Mouse (Mus musculus) T-helper 17 cell (primary cell): ENCODE results near the gene 2310033P09Rik.

Experiments used
- in situ Hi-C, 2 experiments: fragments of 300-600 bp; cut with MboI, MseI; formaldehyde crosslinking; loops; 1 replicate in 1 of 2; 2 replicates in 1 of 2; pipeline ENCODE4 v1.15.1; 2025; ENCODE audit warnings: high pct_unique_total_duplicates in 2 of 2

The 2310033P09Rik gene

DNA sequence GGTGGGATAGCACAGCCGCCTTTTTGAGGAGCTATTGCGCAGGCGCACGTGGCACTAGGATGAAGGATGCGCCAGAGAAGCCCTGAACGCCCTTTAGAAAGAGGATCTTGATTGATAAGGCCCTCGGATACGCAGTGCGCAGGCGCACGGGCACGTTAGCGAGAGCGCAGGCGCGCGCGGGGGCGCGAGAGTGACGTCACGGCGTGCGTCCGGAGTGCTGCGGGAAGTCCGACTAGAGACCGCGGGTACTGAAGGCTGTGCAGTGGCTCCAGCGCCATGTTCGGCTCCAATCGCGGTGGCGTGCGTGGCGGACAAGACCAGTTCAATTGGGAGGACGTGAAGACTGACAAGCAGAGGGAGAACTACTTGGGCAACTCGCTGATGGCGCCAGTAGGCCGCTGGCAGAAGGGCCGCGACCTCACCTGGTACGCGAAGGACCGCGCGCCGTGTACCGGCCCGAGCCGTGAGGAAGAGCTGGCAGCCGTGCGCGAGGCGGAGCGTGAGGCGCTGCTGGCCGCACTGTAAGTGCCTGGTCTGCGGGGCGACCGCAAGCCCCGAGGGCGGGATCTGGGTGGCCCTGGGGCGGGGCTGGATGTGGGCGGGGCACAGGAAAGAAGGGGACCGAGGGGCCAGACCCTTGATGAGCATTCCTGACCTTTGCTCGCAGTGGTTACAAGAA, at the start of gene 2310033P09Rik:
Gene 2310033P09Rik, plus strand, starts transcription at position 169 of the 679 bp plus-strand sequence.
- in situ Hi-C loops, result loop anchor here in 1 of 2 experiments (10.0 kb wide), 1 partner anchor 903 kb away; the partner anchor contains the start of gene Zfp692

DNA sequence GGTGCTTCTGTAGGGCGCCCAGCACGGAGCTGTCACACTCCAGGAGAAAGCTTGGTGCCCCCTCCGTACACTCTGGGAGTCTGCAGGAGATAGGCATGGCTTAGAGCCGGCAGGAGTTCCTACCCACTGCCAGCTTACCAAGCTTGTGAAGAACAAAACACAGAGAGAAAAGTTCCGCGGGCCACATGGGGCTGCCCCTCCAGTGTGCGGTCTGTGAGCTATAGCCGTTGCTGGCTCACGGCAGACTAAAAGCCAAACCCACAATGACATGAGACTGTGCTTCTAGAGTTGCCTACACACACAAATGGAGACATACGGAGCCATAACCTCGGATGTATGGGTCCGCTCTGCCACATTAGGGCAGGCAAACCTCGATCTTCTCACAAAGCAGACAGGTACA, 49.0 kb upstream of the 2310033P09Rik start:
- in situ Hi-C loops, result no loop called here

DNA sequence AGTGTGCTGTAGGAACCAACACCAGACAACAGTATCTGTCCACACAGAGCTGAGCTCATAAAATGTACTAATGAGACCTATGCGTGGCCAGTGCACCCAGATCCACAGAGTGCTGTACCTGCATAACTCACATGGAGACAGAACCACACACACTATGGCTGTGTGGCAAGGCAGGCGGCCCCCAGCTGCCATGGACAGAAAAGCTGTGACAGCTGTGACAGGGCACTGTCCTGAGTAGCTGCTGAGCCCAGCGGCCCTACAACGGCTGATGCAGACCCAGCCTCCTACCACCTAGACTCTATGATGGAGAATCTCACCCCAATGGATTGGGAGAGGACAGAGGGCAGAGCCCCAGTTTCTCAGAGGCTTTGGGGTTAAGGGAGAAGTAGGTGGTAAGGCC, 48.6 kb upstream of the 2310033P09Rik start:
- in situ Hi-C loops, result no loop called here

DNA sequence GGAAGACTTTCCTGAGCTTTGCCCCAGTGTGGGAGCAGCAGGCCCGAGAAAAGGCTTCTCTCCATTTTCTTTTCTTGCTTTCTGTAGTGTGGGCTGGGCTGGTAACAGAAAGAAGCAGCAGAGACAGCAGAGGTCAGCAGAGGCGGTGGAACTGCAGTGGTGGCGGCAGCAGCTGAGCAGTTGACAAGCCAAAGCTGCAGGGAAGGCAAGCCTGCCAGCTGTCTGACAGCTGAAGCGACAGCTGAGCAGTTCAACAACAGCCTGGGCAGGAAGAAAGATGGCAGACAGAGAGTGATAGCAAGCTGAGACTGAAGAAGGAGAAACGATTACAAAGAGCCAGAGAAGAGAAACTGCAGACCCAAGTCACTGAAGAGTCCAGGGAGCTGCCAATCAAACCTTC, 46.7 kb upstream of the 2310033P09Rik start:
- in situ Hi-C loops, result no loop called here

DNA sequence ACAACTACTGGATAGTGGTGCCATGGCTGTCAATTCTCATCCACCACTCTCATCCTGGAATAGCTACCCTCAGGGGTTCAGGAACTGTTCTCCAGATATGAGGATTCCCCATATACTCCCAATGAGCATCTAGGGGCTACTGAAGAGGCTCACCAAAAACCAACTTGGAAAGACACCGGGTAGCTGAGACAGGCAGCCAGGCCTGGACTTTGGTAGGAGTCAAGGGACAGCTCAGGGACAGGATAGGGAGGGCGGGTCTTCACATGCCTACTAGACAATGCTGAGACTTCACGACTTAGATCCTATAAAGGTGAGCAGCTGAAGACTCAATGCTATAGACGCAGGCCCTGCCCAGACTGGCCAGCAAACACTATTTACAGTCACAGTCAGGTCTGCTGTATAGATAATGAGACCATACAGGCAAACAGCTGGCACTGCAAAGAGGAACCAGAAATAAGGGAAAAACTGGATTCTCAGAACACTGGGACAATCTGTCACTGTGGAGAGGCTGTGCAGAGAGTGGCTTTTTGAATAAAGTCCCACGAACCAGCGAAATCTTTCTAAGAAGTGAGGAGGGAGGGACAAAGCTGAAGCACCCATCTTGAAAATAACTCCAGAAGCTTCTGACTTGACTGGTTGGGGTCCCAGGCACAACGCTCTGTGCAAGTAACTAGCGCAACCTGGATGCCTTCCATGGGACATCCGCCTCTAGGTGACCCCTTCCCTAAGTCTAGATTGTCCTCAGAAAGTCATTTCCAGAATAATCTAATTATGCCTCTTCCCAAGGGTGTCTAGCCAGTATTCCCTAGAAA, 45.5 kb upstream of the 2310033P09Rik start:
- in situ Hi-C loops, result no loop called here

DNA sequence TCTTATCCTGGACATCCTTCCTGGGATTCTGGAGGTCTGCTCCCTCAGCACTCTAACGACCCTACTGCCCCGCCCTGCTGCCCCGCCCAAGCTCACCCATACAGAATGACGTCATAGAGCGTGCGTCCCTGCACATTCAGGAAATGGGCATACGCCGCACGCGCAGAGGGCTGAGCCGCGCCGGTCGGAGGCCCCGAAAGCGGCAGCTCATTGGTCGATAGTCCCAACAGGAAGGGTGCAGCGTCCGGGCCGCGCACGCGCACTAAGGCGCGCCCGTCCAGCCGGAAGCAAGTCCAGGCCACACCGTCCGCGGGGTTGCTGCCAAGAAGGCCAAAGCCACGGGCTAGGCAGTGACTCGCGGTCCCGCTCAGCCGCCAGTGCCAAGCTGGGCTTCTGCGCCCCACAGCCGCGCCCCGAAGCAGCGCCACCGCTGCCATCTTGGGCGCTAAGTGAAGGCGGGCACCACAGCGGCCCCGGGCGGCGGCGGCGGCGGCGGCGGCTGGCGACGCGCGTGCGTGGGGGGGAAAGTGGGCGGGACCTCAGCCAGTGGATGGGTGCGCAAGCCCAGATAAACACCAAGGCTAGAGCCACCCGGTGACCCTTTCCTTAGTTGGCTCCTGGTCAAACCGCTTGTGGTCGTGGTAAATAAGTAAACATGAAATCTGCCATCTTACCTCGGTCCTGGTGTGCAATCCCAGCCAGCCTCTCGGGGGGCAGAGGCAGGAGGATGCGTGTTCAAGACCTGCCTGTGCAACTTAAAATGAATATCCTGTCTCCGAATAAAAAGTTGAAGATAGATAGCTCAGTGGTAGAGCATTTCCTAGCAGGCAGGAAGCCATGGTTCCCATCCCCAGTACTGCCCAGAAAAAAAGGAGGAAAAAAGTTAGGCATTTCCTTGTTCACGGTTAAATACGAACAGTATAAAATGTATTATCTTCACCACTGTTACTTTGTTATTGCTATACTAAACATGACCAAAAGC, 44.6 kb upstream of the 2310033P09Rik start, which contains the start of gene Iba57:
Gene Iba57, minus strand, starts transcription at position 485 of the 982 bp plus-strand sequence.
- in situ Hi-C loops, result no loop called here

DNA sequence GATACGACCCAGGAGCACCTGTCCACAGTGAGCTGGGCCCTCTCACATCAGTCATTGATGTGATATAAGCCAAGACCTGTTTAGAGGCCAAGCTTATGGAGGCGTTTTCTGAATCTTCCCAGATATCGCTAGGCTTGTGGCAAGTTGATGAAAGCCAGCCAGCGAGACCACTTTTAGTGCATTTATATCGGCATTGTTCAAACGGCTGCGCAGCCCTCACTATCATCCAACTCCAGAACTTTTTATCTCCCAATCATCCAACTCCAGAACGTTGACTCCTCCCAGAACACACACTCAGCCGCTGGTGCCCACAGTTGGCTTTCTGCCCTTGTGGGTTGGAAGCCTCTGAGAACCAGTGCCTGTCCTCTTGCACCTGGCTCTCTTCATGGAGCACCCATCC, 43.7 kb upstream of the 2310033P09Rik start:
- in situ Hi-C loops, result no loop called here

DNA sequence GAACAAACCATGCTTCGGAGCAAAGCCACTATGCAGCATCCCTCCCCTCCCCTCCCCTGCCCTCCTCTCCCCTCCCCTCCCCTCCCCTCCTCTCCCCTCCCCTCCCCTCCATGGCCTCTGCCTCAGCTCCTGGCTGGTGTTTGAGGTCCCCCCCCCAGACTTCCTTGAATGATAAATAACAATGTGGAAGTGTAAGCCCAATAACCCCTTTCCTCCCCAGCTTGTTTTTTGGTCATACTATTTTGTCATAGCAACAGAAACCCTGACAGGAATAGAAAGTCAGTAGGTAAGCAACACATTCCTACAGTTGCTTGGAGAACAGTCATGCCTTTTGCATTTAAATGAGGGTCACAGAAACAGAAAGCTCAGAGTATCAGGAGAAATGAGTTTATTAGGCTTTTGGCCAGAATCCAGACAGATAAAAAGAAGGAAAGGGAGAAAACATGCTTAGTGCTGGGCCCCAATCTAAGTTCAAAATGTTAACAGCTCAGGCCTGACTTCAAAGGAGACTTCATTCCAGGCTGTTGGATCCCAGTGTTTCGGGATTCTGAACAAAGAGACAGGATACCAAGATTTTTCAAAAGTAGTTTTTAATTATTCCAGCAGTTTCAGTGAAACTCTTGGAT, 42.4 kb upstream of the 2310033P09Rik start:
- in situ Hi-C loops, result no loop called here

DNA sequence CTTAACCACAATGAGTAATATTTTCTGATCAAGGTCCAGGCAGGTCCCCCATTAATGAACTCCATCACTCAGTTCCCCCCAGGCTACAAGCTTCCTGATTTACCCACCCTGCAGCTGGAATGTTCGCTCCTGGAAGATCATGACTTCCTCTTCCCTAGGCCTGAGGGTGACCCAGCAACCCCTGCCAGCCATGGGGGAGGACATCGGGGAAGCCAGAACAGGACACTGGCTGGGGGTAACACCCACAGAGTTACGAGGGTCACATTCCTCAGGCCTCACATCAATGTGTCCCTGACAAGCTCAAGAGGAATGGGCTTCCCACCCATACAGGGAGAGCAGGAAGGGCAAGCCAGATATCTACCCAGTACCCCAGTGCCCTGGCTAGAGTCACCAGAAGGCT, 38.3 kb upstream of the 2310033P09Rik start:
- in situ Hi-C loops, result no loop called here

DNA sequence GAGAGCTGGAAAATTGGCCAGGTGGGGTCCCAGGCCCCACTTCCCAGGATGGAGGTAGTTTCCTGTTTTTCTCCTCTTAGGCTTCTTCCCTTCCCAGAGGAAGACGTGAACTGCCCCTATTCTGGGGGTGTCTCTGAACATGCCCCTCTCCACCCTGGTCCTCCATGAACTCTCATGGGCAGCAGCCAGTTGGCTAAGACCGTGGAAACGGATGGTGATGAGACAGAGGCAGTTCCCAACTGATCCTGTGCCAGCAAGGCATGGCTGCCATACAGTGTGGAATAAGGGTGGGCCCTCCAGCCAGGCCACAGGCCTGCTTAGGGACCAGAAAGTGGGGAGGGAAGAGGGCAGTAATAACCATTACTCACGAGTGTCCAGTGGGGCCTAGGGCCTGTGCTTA, 37.6 kb upstream of the 2310033P09Rik start:
- in situ Hi-C loops, result no loop called here

DNA sequence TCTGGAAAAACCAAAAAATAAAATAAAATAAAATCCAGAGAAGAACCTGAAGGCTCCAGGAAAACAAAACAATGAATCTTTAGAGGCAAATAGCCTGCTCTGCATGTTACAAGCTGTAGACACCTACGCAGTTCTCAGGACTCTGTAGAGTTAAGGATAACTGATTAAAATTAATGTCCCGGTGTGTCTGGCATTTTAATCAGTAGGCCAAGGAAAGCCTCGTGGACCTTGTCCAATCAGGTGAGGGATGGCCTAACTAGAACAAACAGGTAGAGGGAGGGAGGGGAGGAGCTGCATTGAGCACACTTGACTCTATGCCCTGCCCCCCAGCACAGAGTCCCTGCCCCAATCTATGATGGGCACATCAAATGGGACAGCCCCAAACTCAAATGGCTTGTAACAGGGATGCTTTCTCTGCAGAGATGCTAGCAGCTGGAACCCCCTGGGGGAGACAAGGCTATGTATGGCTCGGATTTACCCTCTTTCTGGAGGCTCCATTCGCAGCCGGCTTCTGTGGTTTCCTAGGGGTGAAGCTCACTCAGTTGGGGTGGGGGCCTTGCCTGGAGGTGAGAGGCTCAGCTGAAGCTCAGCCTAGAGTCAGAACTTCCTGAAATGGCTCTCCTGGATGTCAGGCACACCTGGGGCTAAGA, 33.8 kb upstream of the 2310033P09Rik start:
- in situ Hi-C loops, result no loop called here

DNA sequence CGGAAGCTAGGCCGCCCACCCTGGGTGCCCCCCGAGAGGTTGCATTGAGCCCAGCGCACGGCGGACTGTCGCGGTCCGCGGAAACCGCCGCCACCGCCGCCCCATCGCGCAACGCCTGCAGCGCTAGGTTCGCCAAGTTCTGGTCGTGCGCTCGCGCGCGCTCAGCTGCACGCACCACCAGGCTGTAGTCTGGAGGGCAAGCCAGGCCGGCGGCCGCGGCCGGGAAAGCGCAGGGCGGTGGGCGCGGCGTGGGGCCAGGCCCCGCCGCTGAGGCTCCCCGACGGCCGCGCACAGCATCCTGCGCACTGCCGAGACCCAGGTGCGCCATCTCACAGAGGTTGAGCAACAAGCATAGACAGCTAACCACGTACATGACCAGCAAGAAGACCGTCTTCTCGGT, 31.6 kb upstream of the 2310033P09Rik start:
- in situ Hi-C loops, result no loop called here

DNA sequence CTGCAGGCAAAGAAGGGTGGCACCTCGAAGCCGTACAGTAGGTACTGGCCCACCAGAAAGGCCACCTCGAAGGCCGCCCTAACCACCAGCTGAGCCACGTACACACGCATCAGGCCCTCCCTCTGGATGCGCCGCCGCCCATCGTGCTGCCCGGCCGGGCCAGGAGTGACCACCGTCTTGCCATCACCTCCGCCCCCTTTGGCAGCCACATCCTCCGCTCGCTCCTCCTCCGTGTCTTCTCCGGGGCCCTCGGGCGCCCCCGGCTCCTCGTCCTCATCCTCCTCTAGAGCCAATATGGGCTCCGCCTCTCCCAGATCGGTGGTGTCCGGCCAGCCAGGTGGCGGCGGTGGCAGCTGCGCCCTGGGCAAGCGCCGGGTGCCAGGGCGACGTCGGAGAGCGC, 31.2 kb upstream of the 2310033P09Rik start:
- in situ Hi-C loops, result no loop called here

DNA sequence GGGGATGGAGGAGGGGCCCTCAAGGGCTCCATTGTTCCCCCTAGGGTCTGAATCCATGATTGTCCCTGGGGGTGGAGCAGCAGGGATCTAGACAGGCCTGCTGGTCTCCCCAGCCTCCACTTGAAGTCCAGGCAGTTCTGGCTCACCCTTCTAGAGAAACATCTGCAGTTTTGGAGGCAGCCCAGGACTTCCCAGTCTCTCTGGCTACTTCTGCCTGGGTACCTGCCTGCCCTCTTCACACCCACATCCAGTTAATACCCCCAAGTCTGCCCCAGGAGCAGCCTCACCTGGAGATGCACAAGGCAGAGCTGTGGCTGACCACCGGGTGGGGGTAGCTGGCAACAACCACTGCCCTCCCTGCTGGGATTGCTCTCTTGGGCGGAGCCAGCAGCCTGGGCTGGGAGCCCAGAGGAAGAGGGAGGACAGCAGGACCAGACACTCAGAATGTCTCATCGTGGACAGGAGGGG, 25.2 kb upstream of the 2310033P09Rik start, which contains the start of gene Gjc2:
Gene Gjc2, minus strand, starts transcription at position 350 of the 468 bp plus-strand sequence.
- in situ Hi-C loops, result no loop called here

DNA sequence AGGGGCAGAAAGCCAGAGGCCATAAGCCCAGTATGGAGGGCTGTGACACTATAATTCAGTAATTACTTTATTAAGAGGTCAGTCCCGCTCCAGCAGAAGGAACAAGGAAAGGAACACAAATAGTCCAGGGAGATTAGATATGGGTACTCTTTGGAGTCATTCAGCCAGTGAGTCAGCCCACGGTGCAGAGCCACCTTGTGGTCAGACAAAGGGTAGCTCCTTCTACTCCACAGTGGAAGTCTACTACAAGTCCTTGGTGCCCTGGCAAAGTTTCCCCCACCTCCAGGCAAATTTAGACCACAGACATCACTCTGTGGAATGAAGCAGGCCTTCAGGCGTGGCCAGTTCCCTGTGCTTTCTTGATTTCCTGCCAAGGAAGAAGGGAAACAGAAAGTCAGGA, 24.3 kb upstream of the 2310033P09Rik start:
- in situ Hi-C loops, result no loop called here

DNA sequence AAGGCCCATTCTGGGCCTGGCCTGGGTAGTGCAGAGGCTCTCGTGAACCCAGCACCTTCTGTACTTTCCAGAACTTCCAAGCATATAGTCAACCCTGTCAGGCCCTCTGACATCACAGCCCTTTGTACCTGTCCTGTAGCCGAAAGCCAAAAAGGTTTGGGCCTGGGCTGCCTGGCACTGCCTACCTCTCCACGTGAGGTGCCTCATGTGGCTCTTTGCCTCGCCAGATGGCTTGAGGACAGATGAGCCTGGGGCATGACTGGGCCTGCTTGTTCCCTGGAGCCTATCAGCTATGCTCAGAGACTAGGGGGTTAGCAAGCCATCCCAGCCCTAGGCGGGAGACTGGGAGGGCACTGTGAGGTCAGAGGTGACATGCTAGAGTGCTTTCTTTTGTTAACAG, 22.6 kb upstream of the 2310033P09Rik start:
- in situ Hi-C loops, result no loop called here

DNA sequence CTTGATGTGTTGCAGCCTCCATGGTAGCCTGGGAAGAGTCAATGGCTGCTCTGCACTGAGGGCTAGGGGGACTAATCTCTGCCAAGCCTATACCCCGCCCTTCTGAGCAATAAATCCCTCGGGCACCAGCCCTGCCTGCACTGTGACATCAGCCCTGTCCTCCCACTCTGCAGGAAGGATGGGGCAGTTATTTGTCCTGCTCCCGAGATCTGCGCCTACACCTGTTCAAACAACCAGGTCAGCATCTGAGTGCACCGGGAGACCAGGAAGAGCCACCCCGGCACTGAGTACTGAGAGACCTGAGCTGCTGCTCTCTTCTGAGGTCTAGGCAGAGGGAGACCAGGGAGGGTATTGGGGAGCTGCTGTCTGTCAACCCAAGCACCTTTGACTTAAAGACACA, 20.4 kb upstream of the 2310033P09Rik start:
- in situ Hi-C loops, result no loop called here

DNA sequence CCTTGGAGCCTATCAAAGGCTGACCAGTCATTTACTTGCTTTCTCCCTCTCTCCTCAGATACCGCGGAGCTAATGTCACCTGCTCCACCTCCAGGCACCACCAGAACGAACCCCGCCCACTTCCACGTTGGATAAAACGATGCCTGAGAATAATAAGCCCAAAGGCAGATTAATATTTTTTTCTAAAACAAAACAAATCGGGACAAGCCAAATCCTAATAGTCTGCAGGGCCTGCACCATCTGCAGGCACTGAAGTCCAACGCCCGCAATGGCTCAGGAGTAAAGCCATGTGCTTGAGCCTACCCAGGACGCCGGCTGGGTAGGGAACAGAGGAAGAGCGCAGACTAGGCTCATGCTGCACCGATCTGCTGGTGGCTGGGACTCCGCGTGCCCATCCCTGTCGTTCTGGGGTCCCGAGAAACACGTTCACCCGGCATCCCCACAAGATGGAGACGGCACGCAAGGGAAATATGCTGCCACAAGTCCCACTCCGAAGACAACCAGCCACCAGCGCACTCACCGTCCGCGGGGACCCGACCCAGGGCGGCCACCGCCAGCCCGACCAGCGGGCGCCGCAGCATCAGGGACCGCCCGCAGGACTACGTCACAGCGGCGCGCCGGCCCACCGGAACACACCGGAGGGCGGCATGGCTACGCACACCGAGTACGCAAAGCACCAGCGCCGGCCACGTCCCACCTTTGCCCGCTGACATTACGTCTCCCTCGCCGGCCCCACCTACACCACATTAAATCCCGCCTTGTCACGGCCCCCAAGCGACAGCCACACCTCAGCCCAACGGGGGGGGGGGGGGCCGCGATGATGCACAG, 16.7 kb upstream of the 2310033P09Rik start:
- in situ Hi-C loops, result no loop called here

DNA sequence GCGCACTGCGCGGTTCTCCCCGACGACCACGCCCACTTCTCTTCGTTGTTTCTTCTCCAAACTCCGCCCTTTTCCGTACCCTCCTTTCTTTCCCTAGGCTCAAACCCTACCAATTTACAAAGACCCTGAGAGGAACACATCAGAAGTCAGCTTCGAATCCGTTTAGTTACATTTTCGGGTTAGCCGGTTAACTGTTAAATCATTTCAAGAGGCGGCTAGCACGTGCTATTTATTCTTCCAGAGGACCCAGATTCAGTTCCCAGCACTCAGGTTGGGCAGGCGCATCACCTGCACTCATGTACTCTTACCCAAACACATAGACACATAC, 16.1 kb upstream of the 2310033P09Rik start, which contains the start of gene Guk1:
Gene Guk1, minus strand, starts transcription at position 154 of the 328 bp plus-strand sequence.
- in situ Hi-C loops, result no loop called here

DNA sequence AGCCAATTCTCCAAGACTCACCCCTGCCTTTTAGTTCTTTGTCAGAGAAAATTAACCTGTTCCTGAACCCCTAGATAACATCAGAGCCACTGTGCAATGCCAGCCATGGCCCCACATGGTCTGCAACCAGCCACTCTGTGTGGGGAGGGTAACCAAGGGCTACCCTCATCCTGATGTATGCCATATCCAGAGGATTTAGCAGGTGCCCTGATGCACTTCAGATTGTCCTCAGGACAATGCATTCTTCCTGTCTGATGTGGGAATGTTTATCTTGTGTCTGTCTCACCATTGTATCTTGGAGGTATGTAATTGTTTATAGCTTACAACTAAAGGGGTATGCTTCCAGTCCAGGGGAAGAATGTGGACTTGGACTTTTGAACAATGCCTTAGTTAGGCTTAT, 11.9 kb upstream of the 2310033P09Rik start:
- in situ Hi-C loops, result no loop called here
